Mouse (Mus musculus): Measurements from ENCODE around the gene Zbtb16. TPM values are rescaled to one million over a fixed set of nuclear protein-coding genes. Genes with fewer than 3 reads are reported as not detected.

Gene Zbtb16
- polyA plus RNA-seq, 1 experiment: not detected

GRCm38 (mm10) chr9:48648285-48649097 lies 187.5 kb downstream of the Zbtb16 start:
- H3K36me3 ChIP-seq (ENCODE audit: control insufficient read depth, insufficient read depth): no peaks in the 10 kb centered on the region
- no peak for TF ChIP-seq TCF3 (IDR thresholded peaks at IDR 0.05; ENCODE audit: insufficient read length, low read depth)
- no peak for TF ChIP-seq TCF12 (IDR thresholded peaks at IDR 0.05; ENCODE audit: insufficient read depth, poor library complexity, severe bottlenecking)
- TF ChIP-seq MAX (IDR thresholded peaks at IDR 0.05; ENCODE audit: low read depth): no peak
- TF ChIP-seq POLR2AphosphoS2 (IDR thresholded peaks at IDR 0.05; ENCODE audit: insufficient read length, low read depth): no peak
- TF ChIP-seq SRF (IDR thresholded peaks at IDR 0.05; ENCODE audit: control insufficient read depth, insufficient read length, low read depth): no peak
- TF ChIP-seq REST (IDR thresholded peaks at IDR 0.05; ENCODE audit: insufficient read depth, insufficient read length): no peak
- no peak for TF ChIP-seq E2F4 (IDR thresholded peaks at IDR 0.05; ENCODE audit: insufficient read depth)
- no peak for TF ChIP-seq POLR2A (IDR thresholded peaks at IDR 0.05; ENCODE audit: insufficient read length, low read depth)
- no peak for TF ChIP-seq MYOG (IDR thresholded peaks at IDR 0.05; ENCODE audit: control insufficient read depth in 1 of 3, insufficient read depth in 1 of 3, insufficient read length in 2 of 3, low read depth in 2 of 3)
- no peak for TF ChIP-seq USF1 (IDR thresholded peaks at IDR 0.05; ENCODE audit: low read depth)
- no peak overlapping the region for H3ac ChIP-seq (ENCODE audit: control insufficient read depth, insufficient read length)
- H3K4me2 ChIP-seq (ENCODE audit: low read depth): no peak overlapping the region
- no peaks in the 10 kb centered on the region for H3K79me2 ChIP-seq (ENCODE audit: control insufficient read depth, insufficient read depth)
- H3K27me3 ChIP-seq (ENCODE audit: control insufficient read depth, insufficient read depth, insufficient read length): peaks cover 21% of the 10 kb centered on the region
- H3K4me3 ChIP-seq: no peak overlapping the region

GRCm38 (mm10) chr9:48647648-48648284 lies 188.3 kb downstream of the Zbtb16 start:
- no peak overlapping the region for H3ac ChIP-seq (ENCODE audit: control insufficient read depth, insufficient read length)
- TF ChIP-seq TCF12 (IDR thresholded peaks at IDR 0.05; ENCODE audit: insufficient read depth, poor library complexity, severe bottlenecking) (no peak), MAX (IDR thresholded peaks at IDR 0.05; ENCODE audit: low read depth) (no peak), POLR2A (IDR thresholded peaks at IDR 0.05; ENCODE audit: insufficient read length, low read depth) (no peak), POLR2AphosphoS2 (IDR thresholded peaks at IDR 0.05; ENCODE audit: insufficient read length, low read depth) (no peak), SRF (IDR thresholded peaks at IDR 0.05; ENCODE audit: control insufficient read depth, insufficient read length, low read depth) (no peak), MYOD1 (IDR thresholded peaks at IDR 0.05; ENCODE audit: control insufficient read depth in 1 of 3, insufficient read length in 2 of 3, low read depth in 2 of 3) (no peak), REST (IDR thresholded peaks at IDR 0.05; ENCODE audit: insufficient read depth, insufficient read length) (no peak)
- H3K4me2 ChIP-seq (ENCODE audit: low read depth): no peak overlapping the region
- H3K4me3 ChIP-seq: no peak overlapping the region
- no peaks in the 10 kb centered on the region for H3K36me3 ChIP-seq (ENCODE audit: control insufficient read depth, insufficient read depth)
- H3K79me2 ChIP-seq (ENCODE audit: control insufficient read depth, insufficient read depth): no peaks in the 10 kb centered on the region
- peaks cover 21% of the 10 kb centered on the region for H3K27me3 ChIP-seq (ENCODE audit: control insufficient read depth, insufficient read depth, insufficient read length)

DNA sequence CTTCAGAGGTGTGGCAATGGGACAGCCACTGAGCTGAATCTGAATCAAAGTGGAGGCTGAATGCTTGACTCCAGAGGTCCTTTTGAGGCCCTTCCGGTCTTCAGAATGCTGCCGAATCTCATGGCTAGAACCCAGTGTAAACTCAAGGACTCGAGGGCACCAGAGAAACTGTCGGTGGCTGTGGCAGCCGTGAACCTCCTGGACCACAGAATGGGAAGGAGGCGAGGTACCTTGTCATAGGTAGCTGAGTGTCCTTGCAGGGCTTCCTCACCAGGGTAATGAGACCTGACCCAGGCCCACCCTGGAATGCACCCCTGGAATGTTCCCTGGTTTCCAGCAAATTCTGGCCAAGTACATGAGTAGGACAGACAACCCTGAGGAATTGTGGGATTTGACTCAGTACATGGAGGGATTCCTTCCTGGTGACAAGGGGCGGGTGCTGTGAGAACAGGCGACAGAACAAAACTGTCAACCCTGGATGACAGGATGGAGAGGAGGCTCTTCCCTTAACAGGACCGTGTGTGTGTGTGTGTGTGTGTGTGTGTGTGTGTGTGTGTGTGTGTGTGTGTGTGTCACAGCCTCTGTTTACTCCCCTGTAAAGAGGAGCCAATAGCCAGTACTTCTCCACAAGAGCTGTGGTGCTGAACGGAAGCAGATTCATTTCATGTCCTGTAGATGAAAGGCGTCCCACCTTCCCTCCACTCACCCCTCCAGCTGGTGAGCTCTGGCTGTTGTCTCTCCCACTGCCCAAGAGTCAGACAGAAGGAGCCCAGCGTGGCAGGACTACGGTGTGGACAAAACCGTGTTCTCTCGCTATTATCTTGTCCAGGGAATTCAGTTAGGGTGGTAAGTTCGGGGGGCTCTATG lies 189.0 kb downstream of the Zbtb16 start:
- no peaks in the 10 kb centered on the region for H3K79me2 ChIP-seq (ENCODE audit: control insufficient read depth, insufficient read depth)
- TF ChIP-seq TCF3 (IDR thresholded peaks at IDR 0.05; ENCODE audit: insufficient read length, low read depth) (no peak), CEBPB (IDR thresholded peaks at IDR 0.05; ENCODE audit: insufficient read depth, poor library complexity, severe bottlenecking) (no peak), MYOD1 (IDR thresholded peaks at IDR 0.05; ENCODE audit: control insufficient read depth in 1 of 3, insufficient read length in 2 of 3, low read depth in 2 of 3) (no peak), POLR2AphosphoS2 (IDR thresholded peaks at IDR 0.05; ENCODE audit: insufficient read length, low read depth) (no peak), SRF (IDR thresholded peaks at IDR 0.05; ENCODE audit: control insufficient read depth, insufficient read length, low read depth) (no peak), MYOG (IDR thresholded peaks at IDR 0.05; ENCODE audit: control insufficient read depth in 1 of 3, insufficient read depth in 1 of 3, insufficient read length in 2 of 3, low read depth in 2 of 3) (no peak), TCF12 (IDR thresholded peaks at IDR 0.05; ENCODE audit: insufficient read depth, poor library complexity, severe bottlenecking) (no peak), USF1 (IDR thresholded peaks at IDR 0.05; ENCODE audit: low read depth) (no peak), REST (IDR thresholded peaks at IDR 0.05; ENCODE audit: insufficient read depth, insufficient read length) (no peak), POLR2A (IDR thresholded peaks at IDR 0.05; ENCODE audit: insufficient read length, low read depth) (no peak), MAX (IDR thresholded peaks at IDR 0.05; ENCODE audit: low read depth) (no peak), E2F4 (IDR thresholded peaks at IDR 0.05; ENCODE audit: insufficient read depth) (no peak)
- no peak overlapping the region for H3K4me2 ChIP-seq (ENCODE audit: low read depth)
- H3ac ChIP-seq (ENCODE audit: control insufficient read depth, insufficient read length): no peak overlapping the region
- peaks cover 21% of the 10 kb centered on the region for H3K27me3 ChIP-seq (ENCODE audit: control insufficient read depth, insufficient read depth, insufficient read length)
- no peaks in the 10 kb centered on the region for H3K36me3 ChIP-seq (ENCODE audit: control insufficient read depth, insufficient read depth)
- no peak overlapping the region for H3K4me3 ChIP-seq

DNA sequence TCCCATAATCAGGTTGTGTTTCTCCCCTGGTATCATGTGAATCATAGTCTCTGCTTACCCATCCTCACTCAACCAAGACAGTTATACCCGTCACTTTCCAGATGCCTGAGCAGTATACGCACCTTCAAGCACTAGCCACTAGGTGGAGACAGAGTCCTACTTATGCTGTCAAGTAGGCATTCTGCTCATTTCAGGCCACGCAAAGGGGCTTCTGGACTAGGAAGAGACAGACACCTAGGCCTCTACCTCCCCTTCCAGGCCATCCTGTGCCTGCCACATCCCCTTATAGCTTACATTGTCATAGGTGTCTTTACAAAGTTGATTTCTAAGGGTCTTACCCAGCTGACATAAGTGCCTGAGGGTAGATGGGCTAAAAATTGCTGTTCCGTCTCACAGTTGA lies 189.8 kb downstream of the Zbtb16 start:
- H3K4me3 ChIP-seq: no peak overlapping the region
- H3K79me2 ChIP-seq (ENCODE audit: control insufficient read depth, insufficient read depth): no peaks in the 10 kb centered on the region
- no peak overlapping the region for H3K4me2 ChIP-seq (ENCODE audit: low read depth)
- no peaks in the 10 kb centered on the region for H3K36me3 ChIP-seq (ENCODE audit: control insufficient read depth, insufficient read depth)
- no peak overlapping the region for H3ac ChIP-seq (ENCODE audit: control insufficient read depth, insufficient read length)
- H3K27me3 ChIP-seq (ENCODE audit: control insufficient read depth, insufficient read depth, insufficient read length): peaks cover 21% of the 10 kb centered on the region
- no peak for TF ChIP-seq POLR2A (IDR thresholded peaks at IDR 0.05; ENCODE audit: insufficient read length, low read depth)
- TF ChIP-seq TCF3 (IDR thresholded peaks at IDR 0.05; ENCODE audit: insufficient read length, low read depth): no peak
- no peak for TF ChIP-seq MYOD1 (IDR thresholded peaks at IDR 0.05; ENCODE audit: control insufficient read depth in 1 of 3, insufficient read length in 2 of 3, low read depth in 2 of 3)
- TF ChIP-seq REST (IDR thresholded peaks at IDR 0.05; ENCODE audit: insufficient read depth, insufficient read length): no peak
- TF ChIP-seq TCF12 (IDR thresholded peaks at IDR 0.05; ENCODE audit: insufficient read depth, poor library complexity, severe bottlenecking): no peak
- TF ChIP-seq SRF (IDR thresholded peaks at IDR 0.05; ENCODE audit: control insufficient read depth, insufficient read length, low read depth): no peak
- no peak for TF ChIP-seq E2F4 (IDR thresholded peaks at IDR 0.05; ENCODE audit: insufficient read depth)
- no peak for TF ChIP-seq MYOG (IDR thresholded peaks at IDR 0.05; ENCODE audit: control insufficient read depth in 1 of 3, insufficient read depth in 1 of 3, insufficient read length in 2 of 3, low read depth in 2 of 3)
- TF ChIP-seq USF1 (IDR thresholded peaks at IDR 0.05; ENCODE audit: low read depth): no peak
- no peak for TF ChIP-seq POLR2AphosphoS2 (IDR thresholded peaks at IDR 0.05; ENCODE audit: insufficient read length, low read depth)
- no peak for TF ChIP-seq MAX (IDR thresholded peaks at IDR 0.05; ENCODE audit: low read depth)
- no peak for TF ChIP-seq CEBPB (IDR thresholded peaks at IDR 0.05; ENCODE audit: insufficient read depth, poor library complexity, severe bottlenecking)
